Mouse (Mus musculus): ENCODE data around the gene Atp1a1.
A peak's percentile ranks its signal among the peaks of the same experiment; 100 is the strongest.

Atp1a1 gene

DNA sequence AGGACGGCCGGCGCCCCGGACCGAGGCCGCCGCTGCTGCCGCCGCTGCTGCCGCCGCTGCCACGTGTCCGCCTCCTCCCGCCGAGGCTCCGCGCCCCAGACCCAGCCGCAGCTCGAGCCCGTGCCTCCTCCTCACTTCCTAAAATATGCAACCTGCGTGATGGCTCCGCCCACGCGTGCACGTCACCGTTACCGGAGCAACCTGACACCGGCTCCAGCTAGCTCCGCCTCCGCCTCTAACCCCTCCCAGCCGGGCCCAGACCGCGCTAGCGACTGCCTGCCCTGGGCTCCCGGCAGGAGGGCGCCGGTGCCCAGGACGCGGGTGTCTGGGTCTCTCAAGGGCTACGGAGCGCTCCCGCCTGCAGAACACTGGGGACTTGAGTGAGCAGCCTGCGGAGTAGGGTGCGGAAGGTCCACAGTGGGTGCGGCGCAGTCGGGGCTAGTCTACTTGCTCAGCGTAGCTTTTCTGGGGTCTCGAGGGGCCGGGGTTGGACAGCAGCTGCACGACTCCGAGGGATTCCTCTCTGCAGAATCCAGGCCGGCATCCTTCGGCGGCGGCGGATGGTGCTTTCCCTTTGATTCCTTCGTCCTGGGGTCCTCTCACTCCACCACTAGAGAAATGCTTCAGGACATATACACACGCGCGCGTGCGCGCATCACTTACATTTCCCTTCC, at the start of gene Atp1a1:
Atp1a1 (minus strand) TSS at position 135 of the 674 bp plus-strand sequence.
- peak; percentile 98 to 99 for DNase-seq (ENCODE audit: low spot score in 2 of 2)

DNA sequence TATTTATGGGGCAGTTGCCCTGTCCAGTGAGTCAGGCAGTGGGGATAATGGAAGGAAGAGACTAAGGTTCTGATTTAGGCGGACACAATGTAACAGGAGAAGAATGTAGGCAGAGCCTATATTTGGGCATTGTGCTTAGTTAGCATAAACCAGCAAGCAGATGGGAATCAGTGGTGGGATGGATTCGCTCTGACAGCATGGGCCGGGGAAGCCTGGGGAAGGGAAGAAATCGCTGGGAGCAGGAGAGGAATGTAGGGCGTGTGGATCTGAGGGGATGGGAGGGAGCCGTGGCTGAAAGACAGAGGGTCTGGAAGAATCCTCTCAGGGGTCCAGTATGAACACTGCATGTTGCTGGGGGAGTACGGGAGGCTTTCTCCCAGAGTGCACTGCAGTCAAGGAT, 49.0 kb upstream of the Atp1a1 start:
- DNase-seq (ENCODE audit: low spot score in 2 of 2), result peak; percentile 39 to 72

- DNase-seq (ENCODE audit: low spot score in 2 of 2), result no peak
Measured at GRCm38 (mm10) chr3:101652967-101653366, 48.5 kb upstream of the Atp1a1 start.

- no peak for DNase-seq (ENCODE audit: low spot score in 2 of 2)
Measured at GRCm38 (mm10) chr3:101650328-101650727, 45.8 kb upstream of the Atp1a1 start.

GRCm38 (mm10) chr3:101649271-101649670, 44.8 kb upstream of the Atp1a1 start:
- DNase-seq (ENCODE audit: low spot score in 2 of 2), result no peak

- no peak for DNase-seq (ENCODE audit: low spot score in 2 of 2)
Measured at GRCm38 (mm10) chr3:101648096-101648793, 43.8 kb upstream of the Atp1a1 start.

GRCm38 (mm10) chr3:101646806-101647205, 42.3 kb upstream of the Atp1a1 start:
- DNase-seq (ENCODE audit: low spot score in 2 of 2), result no peak

DNA sequence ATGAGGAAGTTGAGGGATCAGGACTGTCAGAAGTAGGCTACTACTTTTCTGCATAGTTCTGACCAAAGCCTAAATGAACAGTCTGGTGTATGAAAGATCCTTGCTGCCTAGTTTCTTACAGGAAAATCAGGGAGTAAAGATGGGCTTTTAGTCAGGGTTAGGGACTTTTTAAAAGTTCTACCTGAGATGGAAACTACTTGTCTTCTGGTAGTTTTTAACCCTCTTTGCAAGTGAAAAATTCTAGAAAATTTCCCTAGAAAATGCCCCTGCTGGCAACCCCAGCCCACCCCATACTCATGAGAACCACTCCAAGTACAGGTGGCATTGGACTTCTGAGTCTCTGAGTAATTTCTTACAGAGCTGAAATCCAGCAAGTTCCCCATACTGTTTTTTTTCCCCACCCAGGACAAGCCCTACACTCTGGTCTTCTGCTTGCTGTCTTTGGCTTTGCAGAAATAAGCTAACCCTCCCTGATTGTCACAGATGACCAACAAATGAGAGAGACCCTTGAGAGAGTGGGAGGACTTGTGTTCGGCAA, 41.2 kb upstream of the Atp1a1 start:
- DNase-seq (ENCODE audit: low spot score in 2 of 2), result no peak

DNA sequence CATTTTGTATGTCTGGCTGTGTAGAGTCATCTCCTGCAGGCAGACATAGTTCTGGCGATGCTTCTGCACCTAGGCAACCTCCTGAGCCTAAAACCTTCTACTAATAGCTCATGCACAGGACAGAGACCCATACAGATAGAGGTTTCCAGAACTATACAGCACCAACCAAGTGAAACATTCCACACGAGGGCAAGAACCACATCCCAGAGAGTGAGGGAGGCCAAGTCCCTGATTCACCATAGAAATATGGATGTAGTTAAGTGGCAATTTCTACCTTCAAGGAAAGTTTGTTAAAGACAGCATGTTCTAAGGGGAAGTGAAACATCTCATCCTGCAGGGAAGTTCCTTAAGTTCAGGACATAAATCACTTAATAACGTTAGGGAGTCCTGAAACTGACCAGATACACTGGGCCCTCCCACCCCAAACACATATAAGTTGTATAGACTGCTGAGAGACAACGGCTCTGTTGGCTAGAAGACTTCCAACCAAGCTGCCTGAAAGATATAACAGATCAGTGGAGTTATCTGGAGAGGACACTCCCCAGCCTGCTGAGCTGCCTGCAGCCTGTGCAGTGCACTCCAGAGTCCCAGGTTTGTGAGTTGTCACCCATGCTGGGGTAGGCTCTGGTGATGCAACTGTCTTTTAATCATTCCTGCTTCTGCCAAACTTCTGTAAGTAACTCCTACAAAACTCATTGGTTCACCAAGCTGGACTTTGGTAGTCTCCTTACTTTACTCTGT, 39.7 kb upstream of the Atp1a1 start:
- no peak for DNase-seq (ENCODE audit: low spot score in 2 of 2)

DNA sequence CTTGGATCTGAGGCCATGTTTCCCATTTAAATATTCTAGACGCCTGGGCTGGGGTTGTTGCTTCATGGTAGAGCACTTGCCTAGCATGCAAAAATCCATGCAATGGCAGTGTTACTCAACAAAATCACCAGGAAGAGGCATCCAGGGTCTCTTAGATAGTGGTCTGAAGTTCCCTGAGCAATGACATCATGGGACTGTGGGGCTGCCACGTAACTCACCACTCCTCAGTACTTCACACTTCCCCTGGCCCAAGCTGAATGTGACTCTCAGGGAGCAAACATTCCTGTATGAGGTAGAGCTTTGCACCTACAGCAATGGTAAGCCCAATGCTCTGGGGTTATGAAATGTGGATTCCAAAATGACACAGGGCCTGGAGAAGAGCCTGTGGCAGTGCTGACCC, 38.8 kb upstream of the Atp1a1 start:
- no peak for DNase-seq (ENCODE audit: low spot score in 2 of 2)

DNA sequence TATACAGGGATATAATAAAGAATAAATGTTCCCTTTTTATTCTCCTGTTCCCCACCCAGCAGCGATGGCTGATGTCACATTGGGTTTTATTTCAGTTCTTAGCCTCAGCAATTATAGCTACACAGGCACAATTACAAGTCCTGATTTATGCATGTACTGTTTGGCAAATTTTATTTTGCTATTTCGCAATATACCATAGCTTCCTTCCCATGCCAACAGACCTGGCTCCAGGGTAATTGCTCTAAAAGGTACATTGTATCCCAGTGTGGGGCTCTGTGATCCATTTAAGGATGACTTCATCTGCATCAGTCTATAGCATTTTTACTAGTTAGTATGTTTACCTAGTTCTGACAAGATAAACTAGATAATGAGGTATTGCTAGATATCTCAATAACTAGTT, 33.7 kb upstream of the Atp1a1 start:
- DNase-seq (ENCODE audit: low spot score in 2 of 2), result no peak

DNA sequence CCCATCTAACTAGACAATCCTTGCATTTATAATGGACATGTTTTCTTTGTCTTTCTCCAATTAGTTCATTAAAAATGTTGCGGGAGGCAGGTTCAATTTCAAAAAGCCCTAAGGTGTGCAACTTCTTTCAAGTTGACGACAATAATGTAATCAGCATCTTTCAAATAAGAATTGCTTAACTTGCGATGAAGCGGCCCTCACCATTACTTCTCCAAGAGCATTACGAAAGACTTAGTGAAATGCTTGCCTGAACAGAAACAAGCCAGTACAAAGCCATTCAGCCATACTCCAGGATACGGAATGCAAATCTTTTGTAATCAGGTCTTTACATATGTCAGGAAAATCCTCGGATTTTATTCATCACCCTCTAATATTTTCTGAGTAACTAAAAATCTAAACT, 32.0 kb upstream of the Atp1a1 start:
- DNase-seq (ENCODE audit: low spot score in 2 of 2), result no peak

DNA sequence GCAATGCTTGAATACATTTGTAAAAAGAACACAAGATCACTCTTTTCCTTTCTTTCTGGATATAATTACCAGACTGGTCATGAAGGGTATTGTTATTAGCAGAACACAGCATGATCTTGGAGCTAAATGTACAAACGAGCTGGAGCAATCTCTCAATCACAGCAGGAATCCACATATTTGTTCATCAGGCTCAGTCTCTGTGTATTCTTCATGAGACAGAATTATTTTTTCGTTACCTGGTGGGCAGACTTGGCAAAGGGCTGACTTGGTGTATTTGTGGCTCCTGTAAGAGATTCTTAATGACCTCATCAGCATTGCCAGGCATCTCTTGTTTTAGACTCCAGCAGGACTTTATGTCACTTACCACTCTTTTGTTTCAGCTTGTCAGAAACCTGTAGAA, 31.6 kb upstream of the Atp1a1 start:
- no peak for DNase-seq (ENCODE audit: low spot score in 2 of 2)

GRCm38 (mm10) chr3:101634141-101634900, 29.8 kb upstream of the Atp1a1 start:
- DNase-seq (ENCODE audit: low spot score in 2 of 2), result peak; percentile 37 to 83

GRCm38 (mm10) chr3:101628255-101628654, 23.8 kb upstream of the Atp1a1 start:
- peak; percentile 30 to 54 for DNase-seq (ENCODE audit: low spot score in 2 of 2)

DNA sequence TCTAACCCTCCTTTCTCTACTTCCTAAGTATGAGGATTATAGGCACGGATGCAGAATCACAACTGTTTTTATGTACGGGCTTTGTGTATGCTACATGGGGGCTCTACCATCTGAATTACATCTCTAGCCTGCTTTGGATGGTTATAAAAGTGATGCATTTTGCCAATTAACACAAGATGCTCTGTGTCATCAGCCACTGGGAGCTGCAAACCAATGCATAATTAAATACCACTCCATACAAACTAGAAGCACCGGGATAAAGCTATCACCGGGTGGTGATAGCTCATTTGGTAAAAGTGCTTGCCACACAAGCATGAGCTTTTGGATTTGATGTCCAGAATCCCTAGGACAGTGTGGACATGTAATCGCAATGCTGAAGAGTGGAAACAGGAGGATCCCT, 19.8 kb upstream of the Atp1a1 start:
- DNase-seq (ENCODE audit: low spot score in 2 of 2), result no peak

DNA sequence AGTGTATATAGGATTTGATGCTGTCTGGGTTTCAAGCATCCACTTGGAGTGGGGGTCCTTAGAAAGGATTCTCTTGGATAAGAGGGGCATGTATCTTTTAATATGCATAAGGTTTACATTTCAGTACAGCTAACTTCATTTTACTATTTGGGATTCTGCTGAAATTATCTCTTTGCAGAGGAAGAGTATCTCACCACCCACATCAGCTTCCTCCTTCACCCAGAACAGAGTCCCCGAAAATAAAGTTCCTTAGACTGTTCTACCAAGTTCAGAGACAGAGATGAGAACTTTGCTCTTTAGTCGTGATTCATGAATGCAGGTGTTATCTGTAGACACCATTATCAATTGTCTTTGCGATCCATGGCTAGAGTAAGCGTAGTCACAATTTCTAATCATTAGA, 14.5 kb upstream of the Atp1a1 start:
- DNase-seq (ENCODE audit: low spot score in 2 of 2), result no peak

DNA sequence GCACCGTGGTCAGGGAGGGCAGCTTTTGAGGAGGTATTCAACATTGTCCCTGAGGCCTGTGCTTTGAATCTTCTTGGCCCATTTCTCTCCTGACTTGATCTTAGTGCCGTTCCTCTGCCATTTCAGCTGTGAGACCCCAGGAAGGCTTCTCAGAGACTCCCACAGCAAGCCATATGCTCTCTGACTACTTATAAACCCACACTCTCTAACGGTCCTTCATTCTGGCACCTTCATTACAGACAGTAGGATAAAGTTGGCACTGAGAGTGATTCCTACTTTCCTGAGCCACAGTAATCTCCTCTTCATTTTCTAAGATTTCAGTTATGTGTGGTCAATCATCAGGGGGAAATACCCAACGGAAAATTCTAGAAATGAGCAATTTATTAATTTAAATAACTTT, 14.0 kb upstream of the Atp1a1 start:
- no peak for DNase-seq (ENCODE audit: low spot score in 2 of 2)

DNA sequence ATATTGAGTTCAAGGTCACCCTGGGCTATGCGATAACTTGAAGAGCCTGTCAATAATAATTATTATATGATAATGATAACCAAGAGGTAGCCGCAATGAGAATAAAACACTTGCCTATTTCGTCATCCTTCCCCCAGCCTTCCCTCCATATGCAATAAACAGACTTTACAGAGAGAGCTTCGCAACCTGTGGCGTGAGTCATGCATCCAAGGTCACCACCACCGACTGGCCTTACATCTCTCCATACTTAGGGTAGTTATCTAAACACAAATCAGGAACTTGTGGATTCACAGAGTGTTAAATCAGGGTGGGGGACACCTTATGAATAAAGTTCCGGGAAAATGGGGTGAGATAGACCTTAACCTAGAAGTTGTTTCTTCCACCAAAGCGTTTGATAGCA, 13.0 kb upstream of the Atp1a1 start:
- DNase-seq (ENCODE audit: low spot score in 2 of 2), result no peak

GRCm38 (mm10) chr3:101617007-101617406, 12.5 kb upstream of the Atp1a1 start:
- DNase-seq (ENCODE audit: low spot score in 2 of 2), result no peak

- no peak for DNase-seq (ENCODE audit: low spot score in 2 of 2)
Measured at GRCm38 (mm10) chr3:101615856-101616255, 11.4 kb upstream of the Atp1a1 start.

Measured in right cerebral cortex, postnatal 36 days (tissue).